ENCODE assay signal across 8 mouse cellular contexts in genomic region chr11:107113112-107113511, GRCm38 (mm10). TPM values are rescaled to one million over a fixed set of nuclear protein-coding genes. Genes with fewer than 3 reads are reported as not detected.
A peak's percentile ranks its signal among the peaks of the same experiment; 100 is the strongest.
DNase-seq lines count a peak whose midpoint lies in the region; ATAC-seq and TF ChIP-seq lines count a peak whose summit lies in the region.

No protein-coding gene starts in this region.

- H3K4me2 ChIP-seq in midbrain, embryonic 11.5 days, result no peak overlapping the region
- H3K4me2 ChIP-seq in midbrain, embryonic 13.5 days (replicated peaks), result no peak overlapping the region
- no peak overlapping the region for H3K4me2 ChIP-seq in hindbrain, embryonic 14.5 days (replicated peaks)
- no peak overlapping the region for H3K4me2 ChIP-seq in midbrain, postnatal 0 days (ENCODE audit: low read depth, low read length, poor library complexity, severe bottlenecking)

- peaks cover 8% of the 10 kb centered on the region for H3K36me3 ChIP-seq in midbrain, embryonic 11.5 days (ENCODE audit: control insufficient read depth, insufficient read depth, low read length)
- peaks cover 25% of the 10 kb centered on the region for H3K36me3 ChIP-seq in midbrain, embryonic 13.5 days
- H3K36me3 ChIP-seq in hindbrain, embryonic 14.5 days (replicated peaks; ENCODE audit: control insufficient read depth, insufficient read depth), result peaks cover 14% of the 10 kb centered on the region
- H3K36me3 ChIP-seq in midbrain, postnatal 0 days (ENCODE audit: insufficient read depth, low read length), result peaks cover 14% of the 10 kb centered on the region; the same call in 1 of the 2 replicates

- no peaks in the 10 kb centered on the region for H3K9me3 ChIP-seq in midbrain, embryonic 11.5 days (ENCODE audit: control insufficient read depth, low read length)
- no peaks in the 10 kb centered on the region for H3K9me3 ChIP-seq in midbrain, embryonic 13.5 days
- no peaks in the 10 kb centered on the region for H3K9me3 ChIP-seq in hindbrain, embryonic 14.5 days (ENCODE audit: control insufficient read depth, low read length)
- no peaks in the 10 kb centered on the region for H3K9me3 ChIP-seq in midbrain, postnatal 0 days (ENCODE audit: low read length)

- no peaks in the 10 kb centered on the region for H3K27me3 ChIP-seq in midbrain, embryonic 11.5 days (ENCODE audit: control insufficient read depth, insufficient read depth, low read length)
- no peaks in the 10 kb centered on the region for H3K27me3 ChIP-seq in midbrain, embryonic 13.5 days
- no peaks in the 10 kb centered on the region for H3K27me3 ChIP-seq in hindbrain, embryonic 14.5 days (ENCODE audit: control insufficient read depth, insufficient read depth, low read length)
- no peaks in the 10 kb centered on the region for H3K27me3 ChIP-seq in midbrain, postnatal 0 days (ENCODE audit: insufficient read depth, low read length)

- no peak overlapping the region for H3K4me3 ChIP-seq in midbrain, embryonic 11.5 days (ENCODE audit: low read depth, low read length)
- no peak overlapping the region for H3K4me3 ChIP-seq in midbrain, embryonic 13.5 days (replicated peaks)
- no peak overlapping the region for H3K4me3 ChIP-seq in hindbrain, embryonic 14.5 days (replicated peaks; ENCODE audit: low read length)
- H3K4me3 ChIP-seq in midbrain, postnatal 0 days (ENCODE audit: low read depth, low read length), result no peak overlapping the region

- peak; percentile 34 to 57 for DNase-seq in cerebellum, postnatal 10 days
- no peak for DNase-seq in midbrain, embryonic 11.5 days (ENCODE audit: low spot score, missing footprints)
- peak; percentile 57 for DNase-seq in hindbrain, embryonic 14.5 days (ENCODE audit: low spot score)
- DNase-seq in midbrain, postnatal 0 days (ENCODE audit: low spot score), result peak; percentile 63
- DNase-seq in thymus, adult 18-20 months, result no peak
- no peak for DNase-seq in adrenal gland, adult 18-20 months (ENCODE audit: low spot score in 2 of 2)

- 76% methylated on average over 4 of the region's 4 CpGs for WGBS in midbrain, embryonic 11.5 days
- WGBS in midbrain, embryonic 13.5 days, result 71% methylated on average over 4 of the region's 4 CpGs
- 69% methylated on average over 4 of the region's 4 CpGs for WGBS in hindbrain, embryonic 14.5 days
- 58% methylated on average over 4 of the region's 4 CpGs for WGBS in midbrain, postnatal 0 days

- H3K27ac ChIP-seq in midbrain, embryonic 11.5 days (ENCODE audit: low read depth, low read length), result no peak overlapping the region
- H3K27ac ChIP-seq in midbrain, embryonic 13.5 days, result no peak overlapping the region
- H3K27ac ChIP-seq in hindbrain, embryonic 14.5 days, result no peak overlapping the region
- no peak overlapping the region for H3K27ac ChIP-seq in midbrain, postnatal 0 days (ENCODE audit: low read depth, low read length)

- no peak for ATAC-seq in cerebellum, adult (ENCODE audit: insufficient number of reproducible peaks, low FRiP score, low TSS enrichment)
- 0 out of 2 replicates have a peak, but pooled peaks have one; percentile 38 for ATAC-seq in midbrain, embryonic 11.5 days (ENCODE audit: low FRiP score)
- no peak for ATAC-seq in midbrain, embryonic 13.5 days
- ATAC-seq in hindbrain, embryonic 14.5 days (ENCODE audit: low FRiP score), result no peak
- ATAC-seq in midbrain, postnatal 0 days (ENCODE audit: low FRiP score), result no peak

- peak; percentile 74 for TF ChIP-seq CTCF in midbrain, postnatal 0 days (IDR thresholded peaks at IDR 0.05)

- H3K4me1 ChIP-seq in midbrain, embryonic 11.5 days (ENCODE audit: control insufficient read depth, insufficient read depth, low read length), result peaks cover 13% of the 10 kb centered on the region
- peaks cover 42% of the 10 kb centered on the region for H3K4me1 ChIP-seq in midbrain, embryonic 13.5 days (replicated peaks)
- peaks cover 13% of the 10 kb centered on the region; the same call in 1 of the 2 replicates for H3K4me1 ChIP-seq in hindbrain, embryonic 14.5 days (replicated peaks; ENCODE audit: control insufficient read depth, insufficient read depth, low read length)
- no peaks in the 10 kb centered on the region for H3K4me1 ChIP-seq in midbrain, postnatal 0 days (ENCODE audit: insufficient read depth, low read length)

- H3K9ac ChIP-seq in midbrain, embryonic 11.5 days (ENCODE audit: low read length), result 0 out of 2 replicates have a peak overlapping the region, but pooled peaks have one; percentile 5
- no peak overlapping the region for H3K9ac ChIP-seq in midbrain, embryonic 13.5 days (replicated peaks)
- no peak overlapping the region for H3K9ac ChIP-seq in hindbrain, embryonic 14.5 days
- no peak overlapping the region for H3K9ac ChIP-seq in midbrain, postnatal 0 days (replicated peaks; ENCODE audit: low read length, poor library complexity, severe bottlenecking)

RNA-seq across cellular contexts. Expression of gene Bptf, which starts 18.8 kb away (rescaled TPM):
- polyA plus RNA-seq in midbrain, embryonic 11.5 days (2014; fragmentation: Nextera tagmentation; extraction: Ambion mirVana), result 38.5 and 41.8 TPM in 2 replicates
- 43.5 and 45.1 TPM in 2 replicates for polyA plus RNA-seq in midbrain, embryonic 13.5 days (2015; fragmentation: Nextera tagmentation; extraction: Ambion mirVana)
- polyA plus RNA-seq in hindbrain, embryonic 14.5 days (2014; fragmentation: Nextera tagmentation; extraction: Ambion mirVana), result 36.2 and 40.6 TPM in 2 replicates
- 41.5 and 56.4 TPM in 2 replicates for total RNA-seq in midbrain, postnatal 0 days (2014; rRNA removed)
- 14.8 and 20.4 TPM in 2 replicates for polyA plus RNA-seq in midbrain, postnatal 0 days (2015; fragmentation: Nextera tagmentation; extraction: Ambion mirVana)
- 10 to 100 TPM; 34.2 to 37.6 TPM for total RNA-seq in adrenal gland, adult 18-20 months (2021)

Comparison
In these comparisons a context has a peak if more than half of its experiments do, and no peak if none do; other contexts are left out.
1. DNase-seq: peak in cerebellum, postnatal 10 days (2 of 2), hindbrain, embryonic 14.5 days (single experiment) and midbrain, postnatal 0 days (single experiment); none in midbrain, embryonic 11.5 days (single experiment), thymus, adult 18-20 months (0 of 2) and adrenal gland, adult 18-20 months (0 of 2).